Mouse (Mus musculus) kidney, adult 2 months (tissue): ENCODE results near the gene Smug1. TPM values are rescaled to one million over a fixed set of nuclear protein-coding genes. Genes with fewer than 3 reads are reported as not detected.

Source experiments
- DNase-seq: peaks from one replicate; pipeline ENCODE4 v3.0.0; 2021
- H3K27ac ChIP-seq: fragments of 200-500 bp; 2 replicates; pipeline ENCODE4 v1.5.1; 2012; ENCODE audit warnings: low read depth, low read length, control low read depth, inconsistent platforms; ENCODE audit not compliant: insufficient read depth
- H3K27me3 ChIP-seq: fragments of 200-500 bp; replicated peaks from 2 replicates; pipeline ENCODE4 v1.6.1; 2012; ENCODE audit warnings: mild to moderate bottlenecking, moderate library complexity, low read length, inconsistent platforms; ENCODE audit not compliant: control insufficient read depth, insufficient read depth
- H3K36me3 ChIP-seq: fragments of 200-500 bp; 2 replicates; pipeline ENCODE4 v1.6.1; 2012; ENCODE audit warnings: mild to moderate bottlenecking, moderate library complexity, low read length, inconsistent platforms; ENCODE audit not compliant: control insufficient read depth, insufficient read depth
- H3K4me1 ChIP-seq: fragments of 200-500 bp; 2 replicates; pipeline ENCODE4 v1.6.1; 2011; ENCODE audit warnings: low read length; ENCODE audit not compliant: control insufficient read depth, insufficient read depth
- H3K4me3 ChIP-seq: fragments of 200-500 bp; 2 replicates; pipeline ENCODE4 v1.5.1; 2011; ENCODE audit warnings: mild to moderate bottlenecking, low read depth, low read length, control low read depth; ENCODE audit not compliant: insufficient read depth
- CTCF ChIP-seq: fragments of 200-500 bp; conservative IDR thresholded peaks from 2 replicates; pipeline ENCODE4 v1.5.1; 2011; ENCODE audit warnings: low read depth, mild to moderate bottlenecking, control low read depth, low read length, moderate library complexity, mixed read lengths; ENCODE audit not compliant: insufficient read depth, insufficient read length
- POLR2A ChIP-seq: fragments of 200-500 bp; IDR thresholded peaks from one replicate; pipeline ENCODE4 v1.6.1; 2011; ENCODE audit warnings: low read depth, low read length, control low read depth
- WGBS: fragments of 180-500 bp; shearing (Covaris S2); methylation state at CpG from one replicate; pipeline ENCODE4 v1.1.7; 2018; 5-methylcytosine and 5-hydroxymethylcytosine counted together
- polyA plus RNA-seq: library from polyadenylated mRNA; depleted of rRNA; stranded (reverse); fragments of >200 nt; gene quantifications from 2 replicates; pipeline ENCODE4 v1.2.3, GENCODE M21; 2012

The Smug1 gene
- polyA plus RNA-seq, 1 experiment = 15.5 TPM

DNA sequence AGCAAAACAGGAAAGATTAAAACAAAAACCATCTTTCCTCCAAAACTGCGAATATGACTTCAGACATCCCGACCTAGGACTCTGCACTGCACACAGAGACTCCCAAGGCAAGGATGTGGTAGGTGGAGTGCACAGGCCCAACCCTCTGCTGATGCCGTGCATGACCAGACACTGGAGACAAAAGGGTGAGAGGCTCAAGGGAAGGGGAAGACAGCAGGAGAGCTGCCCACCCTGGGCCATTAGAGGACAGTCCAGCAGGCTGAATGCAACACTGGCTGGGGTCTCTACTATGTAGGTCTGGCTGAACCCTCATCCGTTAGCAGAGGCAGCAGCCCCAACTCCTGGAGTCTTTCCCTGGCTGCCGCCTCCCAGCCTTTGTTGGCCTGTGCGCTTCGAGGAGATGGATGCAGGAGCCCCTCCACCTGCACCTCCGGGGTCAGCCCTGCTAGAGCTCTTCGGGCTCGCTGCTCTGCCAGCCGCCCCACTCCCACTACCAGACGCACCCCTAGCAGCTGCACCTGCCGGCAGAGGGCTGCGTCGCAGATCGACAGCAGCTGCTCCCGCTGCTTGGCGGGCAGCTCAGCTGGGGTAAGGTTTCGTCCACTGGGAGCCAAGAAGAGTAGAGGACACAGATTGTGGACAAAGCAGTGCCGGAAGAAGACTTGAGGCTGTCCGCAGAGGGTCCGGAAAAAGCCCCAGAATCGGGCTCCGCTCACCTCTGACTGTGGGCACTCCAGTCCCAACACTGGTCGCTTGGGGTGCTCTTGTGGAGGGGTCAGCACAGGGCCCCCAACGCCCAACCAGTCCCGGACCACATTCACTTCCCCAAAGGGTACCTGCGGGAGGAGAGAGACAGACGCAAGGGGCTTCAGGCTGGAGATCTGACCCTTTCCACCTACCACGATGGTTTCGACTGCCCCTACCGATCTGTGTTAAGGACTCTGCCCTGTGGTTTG, 11.2 kb downstream of the Smug1 start:
- no peaks in the 10 kb centered on the region; the same call in 1 of the 2 replicates for H3K36me3 ChIP-seq
- 68% methylated on average over 32 of the region's 32 CpGs for WGBS
- no peak overlapping the region for H3K27ac ChIP-seq
- no peak overlapping the region for H3K4me3 ChIP-seq
- no peak for DNase-seq
- H3K27me3 ChIP-seq = no peaks in the 10 kb centered on the region
- no peaks in the 10 kb centered on the region for H3K4me1 ChIP-seq
- TF ChIP-seq CTCF = no peak
- TF ChIP-seq POLR2A = no peak

DNA sequence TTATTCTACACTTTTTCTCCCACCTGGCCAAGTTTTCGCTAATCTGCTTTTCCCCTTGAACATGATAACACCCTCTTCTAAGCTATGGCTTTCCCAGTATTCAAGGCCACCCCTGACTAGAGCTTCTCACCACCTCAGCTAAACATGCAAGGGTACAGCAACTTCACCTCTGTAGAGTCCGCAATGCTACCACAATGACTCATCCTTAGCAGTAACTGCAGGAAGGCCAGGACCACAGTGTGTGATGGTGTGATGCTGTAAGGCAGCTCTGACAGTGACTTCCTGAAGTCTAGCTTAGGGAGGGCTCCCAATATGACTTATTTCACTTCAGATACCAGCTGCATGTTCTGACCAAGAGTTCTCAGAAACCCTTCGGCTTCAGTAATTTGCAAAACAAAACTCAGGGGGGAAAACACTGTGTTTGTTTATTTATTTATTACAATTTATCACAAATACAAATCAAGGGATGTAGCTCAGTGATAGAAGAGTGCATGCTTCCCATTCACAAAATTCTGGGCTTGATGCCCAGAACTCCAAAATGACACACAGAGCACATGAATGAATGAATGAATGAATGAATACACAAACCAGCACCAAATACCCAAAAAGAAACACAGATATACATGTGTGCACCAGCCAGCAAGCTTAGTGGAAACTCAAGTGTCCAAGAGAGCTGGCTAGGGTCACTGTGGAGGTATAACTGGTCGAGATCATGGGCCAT, 13.8 kb downstream of the Smug1 start:
- Histone ChIP-seq H3K27me3 (no peaks in the 10 kb centered on the region), H3K4me1 (no peaks in the 10 kb centered on the region), H3K27ac (no peak overlapping the region), H3K36me3 (no peaks in the 10 kb centered on the region; the same call in 1 of the 2 replicates), H3K4me3 (no peak overlapping the region)
- WGBS = 90% methylated on average over 4 of the region's 4 CpGs
- DNase-seq = no peak
- no peak for TF ChIP-seq CTCF
- no peak for TF ChIP-seq POLR2A

DNA sequence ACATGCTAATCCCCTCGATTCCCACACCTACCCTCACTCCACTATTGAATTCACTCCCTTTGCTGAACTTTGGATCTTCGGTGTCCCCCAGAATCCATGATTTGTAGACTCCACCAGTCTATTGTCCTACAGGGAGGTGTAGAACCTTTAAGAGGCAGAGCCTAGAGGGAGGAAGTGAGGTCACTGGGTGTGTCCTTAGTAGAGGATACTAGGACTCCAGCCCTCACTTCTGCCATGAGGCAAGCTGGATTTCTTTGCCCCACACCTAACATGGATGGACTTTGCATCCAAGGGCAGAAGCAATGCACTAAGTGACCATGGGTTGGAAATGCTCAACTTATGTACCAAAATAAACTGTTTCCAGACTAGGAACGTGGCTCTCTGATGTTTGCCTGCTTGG, 14.5 kb downstream of the Smug1 start:
- Histone ChIP-seq H3K36me3 (no peaks in the 10 kb centered on the region; the same call in 1 of the 2 replicates), H3K27ac (no peak overlapping the region), H3K4me1 (peaks cover 3% of the 10 kb centered on the region; the same call in 1 of the 2 replicates), H3K4me3 (no peak overlapping the region), H3K27me3 (no peaks in the 10 kb centered on the region)
- TF ChIP-seq POLR2A (no peak), CTCF (no peak)
- DNase-seq = peak; percentile 19
- WGBS = 81% methylated on average over 3 of the region's 3 CpGs

DNA sequence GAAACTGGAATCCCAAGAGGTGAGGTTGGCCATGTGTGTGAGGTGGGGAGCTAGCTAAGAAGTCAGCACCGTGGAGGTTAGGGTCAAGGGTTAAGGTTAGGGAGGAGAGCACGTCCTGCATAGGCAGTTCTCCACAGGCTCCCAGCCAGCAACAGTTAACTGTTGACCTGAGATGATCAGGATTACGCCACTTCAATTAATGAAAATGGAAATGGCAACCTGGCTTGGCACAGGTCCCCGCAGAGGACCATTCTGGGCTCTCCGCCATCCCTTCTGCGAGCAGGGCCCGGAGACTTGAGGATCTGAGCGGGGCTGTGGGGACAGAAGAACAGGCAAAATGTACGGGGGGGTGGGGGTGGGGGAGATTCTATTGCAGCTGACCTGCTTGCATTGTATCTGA, 19.1 kb downstream of the Smug1 start:
- DNase-seq = peak; percentile 66
- Histone ChIP-seq H3K4me3 (no peak overlapping the region), H3K4me1 (peaks cover 3% of the 10 kb centered on the region; the same call in 1 of the 2 replicates), H3K27me3 (no peaks in the 10 kb centered on the region), H3K27ac (no peak overlapping the region), H3K36me3 (no peaks in the 10 kb centered on the region)
- no peak for TF ChIP-seq CTCF
- TF ChIP-seq POLR2A = no peak
- WGBS = 43% methylated on average over 9 of the region's 9 CpGs

DNA sequence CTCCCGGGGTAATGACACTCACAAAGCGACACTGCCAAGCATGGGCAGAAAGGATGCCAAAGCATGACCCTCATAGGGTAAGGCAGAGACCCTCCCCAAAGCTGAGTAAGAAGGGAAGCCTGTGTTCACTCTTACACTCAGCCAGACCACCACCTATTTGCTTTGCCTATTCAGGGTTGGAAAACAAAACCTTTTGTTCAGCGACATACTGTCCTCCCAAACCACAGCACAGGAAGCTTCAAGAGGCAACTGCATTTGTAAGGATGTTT, 19.5 kb downstream of the Smug1 start:
- WGBS = 49% methylated on average over 3 of the region's 3 CpGs
- no peak overlapping the region for H3K4me3 ChIP-seq
- H3K4me1 ChIP-seq = peaks cover 3% of the 10 kb centered on the region; the same call in 1 of the 2 replicates
- no peaks in the 10 kb centered on the region for H3K36me3 ChIP-seq
- TF ChIP-seq POLR2A = no peak
- TF ChIP-seq CTCF = no peak
- H3K27me3 ChIP-seq = no peaks in the 10 kb centered on the region
- DNase-seq = no peak
- no peak overlapping the region for H3K27ac ChIP-seq

DNA sequence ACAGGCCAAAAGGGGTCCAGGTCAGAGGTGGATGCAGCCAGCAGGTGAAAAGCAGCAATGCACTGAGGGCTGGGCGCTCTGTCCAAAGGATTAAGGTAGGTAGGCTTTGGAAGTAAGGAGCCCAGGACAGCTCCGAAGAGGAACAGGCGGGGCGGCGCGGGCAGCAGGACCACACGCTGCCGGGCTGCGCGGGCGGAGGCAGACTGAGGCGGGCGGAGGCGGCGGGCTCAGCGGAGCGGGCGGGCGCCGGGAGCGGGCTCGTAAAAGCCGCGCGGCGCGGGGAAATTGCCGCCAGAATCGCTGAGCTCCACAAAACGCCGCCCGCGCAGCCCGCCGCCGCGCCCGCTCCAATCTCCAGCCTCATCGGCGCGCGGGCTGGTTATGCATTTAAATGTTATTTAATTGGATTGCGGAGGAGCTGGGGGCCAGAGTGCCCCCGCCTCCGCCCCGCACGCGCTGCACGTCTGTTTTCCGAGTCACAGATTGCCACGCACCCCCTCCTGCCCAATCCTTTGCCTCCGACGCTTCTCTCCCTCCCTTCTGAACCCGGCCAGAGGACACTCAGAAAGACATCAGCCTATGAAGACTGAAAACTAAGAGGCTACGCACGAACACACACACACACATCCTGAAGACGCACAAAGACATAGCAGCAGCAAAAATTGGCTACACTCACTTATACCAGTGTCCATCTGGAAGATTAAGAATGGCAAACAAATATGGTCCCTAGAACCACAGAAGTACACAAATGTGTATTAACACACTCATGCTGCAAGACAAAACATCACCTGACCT, 20.1 kb downstream of the Smug1 start:
- Histone ChIP-seq H3K27ac (no peak overlapping the region), H3K4me1 (peaks cover 3% of the 10 kb centered on the region; the same call in 1 of the 2 replicates), H3K36me3 (no peaks in the 10 kb centered on the region), H3K4me3 (peak overlapping the region; percentile 46), H3K27me3 (no peaks in the 10 kb centered on the region)
- DNase-seq = no peak
- TF ChIP-seq POLR2A (no peak), CTCF (no peak)
- 2% methylated on average over 57 of the region's 57 CpGs for WGBS
